Mouse (Mus musculus) testis, postnatal 14 days (tissue): Measurements from ENCODE around the gene Cdt1.

Experiments used
- DNase-seq: peaks from one replicate; pipeline ENCODE4 v3.0.0; 2021; ENCODE audit warnings: low spot score

Cdt1 gene

DNA sequence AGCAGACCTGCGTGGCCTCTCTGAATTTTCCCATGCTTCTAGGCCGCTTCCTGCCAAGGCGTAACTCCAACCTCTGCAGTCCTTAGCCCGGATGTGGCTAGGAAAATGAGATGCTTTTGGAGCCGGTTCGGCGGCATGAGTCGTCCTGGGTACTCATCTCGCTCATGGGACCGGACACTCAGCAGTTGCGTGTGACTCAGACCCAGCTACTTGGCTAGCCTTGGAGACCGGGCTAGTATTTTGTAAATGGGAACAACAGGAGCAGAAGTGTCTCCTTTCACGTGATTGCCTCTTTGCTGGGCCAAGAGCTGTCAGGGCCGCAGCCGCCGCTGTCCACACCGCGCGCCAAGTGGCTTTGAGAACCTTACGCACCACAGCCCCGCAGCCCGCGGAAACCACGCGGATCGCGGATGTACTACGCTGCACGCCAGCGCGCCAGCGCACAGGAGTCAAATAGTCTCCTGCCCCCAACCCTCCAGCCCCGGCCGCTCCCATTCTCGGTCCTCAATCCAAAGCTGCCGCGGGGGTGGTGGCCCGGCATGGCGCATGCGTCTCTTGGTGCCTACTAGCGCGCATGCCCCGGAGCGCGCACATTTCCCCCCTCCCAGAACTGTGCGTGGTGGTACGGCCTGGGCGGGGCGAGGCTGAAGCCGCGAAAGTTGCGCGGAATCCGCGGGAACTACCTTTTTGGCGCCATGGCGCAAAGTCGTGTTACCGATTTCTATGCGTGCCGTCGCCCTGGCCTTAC is at the start of gene Cdt1:
Cdt1 (plus strand) TSS at position 655 of the 748 bp plus-strand sequence.
- DNase-seq = peak; percentile 92

DNA sequence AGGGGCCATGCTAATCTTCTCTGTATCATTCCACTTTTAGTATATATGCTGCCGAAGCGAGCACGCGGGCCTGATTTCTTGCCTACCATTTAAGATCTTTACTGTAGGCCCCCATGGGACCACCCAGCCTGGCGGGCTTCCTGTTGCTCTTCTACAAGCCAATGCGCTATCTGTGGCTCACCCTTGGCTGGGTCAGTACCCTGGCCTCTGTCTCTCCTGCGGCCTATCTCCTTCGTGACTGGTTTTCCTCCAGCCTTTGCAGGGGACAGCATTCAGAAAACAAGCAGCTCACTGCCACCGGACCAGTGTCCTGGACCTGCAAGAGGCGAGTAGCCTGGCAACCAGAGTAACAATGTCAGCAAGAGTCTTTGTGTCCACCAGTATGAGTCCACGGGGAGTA is 47.2 kb upstream of the Cdt1 start:
- no peak for DNase-seq

DNA sequence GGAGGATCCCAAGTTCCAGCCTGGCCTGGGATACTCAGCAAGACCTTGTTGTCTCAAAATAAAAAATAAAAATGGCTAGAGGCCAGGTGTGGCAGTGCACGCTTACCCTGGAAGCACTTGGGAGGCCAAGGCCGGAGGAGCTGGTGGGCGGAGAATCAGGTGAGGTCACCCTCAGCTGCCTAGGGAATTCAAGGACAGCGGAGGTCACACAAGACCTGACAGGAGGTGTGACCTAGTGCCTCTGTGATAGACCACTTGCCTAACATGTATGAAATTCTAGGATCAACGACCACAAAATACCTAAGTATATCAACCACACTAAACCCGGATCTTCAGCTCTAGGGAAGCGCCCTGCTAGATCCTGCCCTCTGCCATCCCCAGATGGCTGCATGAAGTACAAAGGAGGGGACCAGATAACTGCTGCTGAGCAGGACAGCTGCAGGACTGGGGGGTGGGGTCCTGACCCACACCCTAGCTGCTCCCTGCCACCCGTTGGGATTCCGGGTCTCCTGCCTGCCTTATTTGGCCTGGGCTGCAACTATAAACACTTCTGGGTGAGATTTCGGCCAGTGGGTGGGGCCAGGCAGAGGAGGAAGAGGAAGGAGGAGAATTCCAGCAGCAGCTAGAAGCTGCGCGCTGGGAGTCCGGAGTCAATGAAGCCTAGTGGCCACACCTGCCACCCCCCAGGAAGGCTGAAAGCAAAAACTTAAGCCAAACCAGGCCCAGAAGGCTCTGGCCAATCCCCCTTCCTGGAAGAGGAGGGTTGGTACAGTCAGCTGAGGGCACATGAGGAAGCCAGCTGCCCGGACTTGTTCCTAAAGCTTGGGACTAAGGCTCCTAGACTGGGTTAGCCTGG is 44.8 kb upstream of the Cdt1 start:
- no peak for DNase-seq

DNA sequence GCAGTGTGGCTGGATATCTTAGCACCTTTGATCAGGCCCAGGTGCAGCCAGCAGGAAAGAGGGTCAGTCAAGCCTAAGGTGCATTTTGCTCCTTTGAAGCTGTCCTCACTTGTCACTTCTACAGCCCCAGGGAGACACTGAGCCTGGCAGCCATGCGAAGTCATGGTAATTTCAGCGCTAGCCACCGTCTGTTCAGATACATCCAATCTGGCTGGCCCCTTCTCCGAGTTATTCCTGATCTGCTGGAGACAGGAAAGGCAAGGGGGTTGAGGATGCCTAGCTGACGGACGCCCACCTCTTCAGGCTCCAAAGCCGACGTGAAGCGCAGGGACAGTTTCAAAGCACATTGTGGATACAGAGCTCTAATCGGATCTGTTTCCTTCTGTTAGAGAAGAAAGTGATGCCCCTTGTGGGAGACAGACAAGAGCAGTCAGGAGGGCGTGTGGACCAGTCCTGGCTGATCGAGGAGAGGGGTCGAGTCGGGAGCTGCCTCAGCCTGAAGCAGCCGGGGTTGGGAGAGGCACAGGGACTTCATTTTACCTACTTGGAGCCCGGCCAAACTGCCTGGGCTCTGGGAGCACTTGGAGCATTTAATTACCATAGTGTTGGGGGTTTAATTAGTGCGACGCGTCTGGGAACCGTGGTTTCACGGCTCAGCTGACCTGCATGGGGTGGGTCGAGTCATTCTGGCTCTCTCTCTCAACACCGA is 44.0 kb upstream of the Cdt1 start:
- DNase-seq = no peak

DNA sequence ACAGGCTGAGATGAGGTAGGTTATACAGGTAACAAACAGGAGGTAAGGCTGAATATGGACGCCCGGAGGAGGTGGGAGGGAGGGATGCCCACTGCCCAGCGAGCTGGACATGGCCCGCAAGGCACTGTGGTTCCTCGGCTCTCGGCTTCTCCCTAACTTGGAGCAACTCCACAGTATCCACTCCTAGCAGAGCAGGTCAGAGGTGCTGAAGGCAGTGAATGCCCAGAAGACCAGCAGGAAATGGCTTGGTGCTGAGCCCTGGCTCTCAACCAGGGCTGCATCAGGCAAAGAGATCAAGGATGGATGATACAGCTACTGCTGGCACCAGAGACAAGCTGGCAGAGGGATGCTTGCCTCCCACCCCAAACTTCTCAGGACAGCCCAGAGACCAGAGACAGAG is 43.3 kb upstream of the Cdt1 start:
- DNase-seq = no peak

DNA sequence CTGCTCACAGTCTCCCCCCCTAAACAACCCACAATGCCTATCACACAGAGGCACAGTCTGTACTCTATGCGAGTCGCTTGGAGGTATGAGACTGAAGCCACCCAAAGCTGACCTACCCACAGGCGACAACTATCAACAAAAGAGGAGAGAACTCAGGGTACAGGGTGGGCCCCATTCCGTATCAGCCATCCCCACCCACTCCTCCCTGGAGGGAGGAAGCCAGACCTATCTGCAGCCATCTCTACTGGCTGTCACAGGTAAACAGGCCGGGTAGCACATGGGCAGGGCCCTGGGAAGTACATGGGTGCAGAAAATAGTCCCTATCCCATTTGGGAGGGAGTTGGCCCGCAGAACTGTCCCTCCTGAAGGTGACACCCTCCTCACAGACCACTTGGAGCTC is 42.8 kb upstream of the Cdt1 start:
- no peak for DNase-seq

DNA sequence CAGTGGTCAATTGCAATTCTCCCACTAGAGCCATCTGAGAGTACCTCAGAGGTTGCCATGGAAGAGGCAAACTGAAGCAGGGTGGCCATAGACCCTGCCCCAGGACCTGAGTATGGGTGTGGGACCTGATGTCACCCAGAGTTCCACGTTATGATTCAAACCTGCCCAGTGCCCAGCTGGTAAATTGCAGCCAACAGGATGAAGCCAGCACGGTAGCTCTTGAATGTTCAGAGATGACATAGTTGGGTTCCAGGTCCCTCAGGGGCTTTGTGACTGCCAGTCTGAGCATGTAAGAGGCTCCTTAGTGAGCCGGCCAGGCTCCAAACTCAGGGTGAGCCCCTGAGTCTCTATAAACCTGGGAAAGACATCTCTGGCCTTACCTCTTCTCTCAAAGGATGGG is 41.7 kb upstream of the Cdt1 start:
- no peak for DNase-seq

DNA sequence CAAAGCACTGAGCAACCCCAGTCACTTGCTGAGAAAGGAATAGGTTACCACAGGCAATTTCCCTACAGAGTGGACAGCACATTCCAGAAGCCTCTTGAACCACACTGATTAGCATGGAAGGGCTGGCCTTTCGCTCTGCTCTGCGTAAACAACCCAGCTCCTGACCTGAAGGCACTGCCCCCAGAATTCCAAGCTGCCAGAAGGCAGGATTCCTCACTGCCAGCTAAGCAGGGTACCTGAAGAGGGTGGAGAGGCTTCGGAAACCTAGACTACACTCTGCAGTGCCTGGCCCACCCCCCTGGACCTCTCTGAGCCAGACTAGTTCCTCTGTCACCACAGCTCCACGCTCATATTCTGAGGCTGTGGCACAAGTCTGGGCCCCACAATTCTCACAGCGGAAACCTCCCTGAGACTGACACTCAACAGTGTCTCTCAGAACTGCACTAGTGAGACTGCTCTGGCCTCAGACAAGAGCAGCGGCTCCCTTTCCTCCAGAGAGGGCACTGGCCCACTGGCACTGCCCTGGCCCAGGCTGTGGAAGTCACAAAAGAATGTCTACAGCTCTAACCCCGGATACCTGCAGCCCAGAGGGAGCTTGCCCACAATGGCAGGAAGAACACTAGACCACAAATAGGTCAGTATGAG is 41.2 kb upstream of the Cdt1 start:
- no peak for DNase-seq

DNA sequence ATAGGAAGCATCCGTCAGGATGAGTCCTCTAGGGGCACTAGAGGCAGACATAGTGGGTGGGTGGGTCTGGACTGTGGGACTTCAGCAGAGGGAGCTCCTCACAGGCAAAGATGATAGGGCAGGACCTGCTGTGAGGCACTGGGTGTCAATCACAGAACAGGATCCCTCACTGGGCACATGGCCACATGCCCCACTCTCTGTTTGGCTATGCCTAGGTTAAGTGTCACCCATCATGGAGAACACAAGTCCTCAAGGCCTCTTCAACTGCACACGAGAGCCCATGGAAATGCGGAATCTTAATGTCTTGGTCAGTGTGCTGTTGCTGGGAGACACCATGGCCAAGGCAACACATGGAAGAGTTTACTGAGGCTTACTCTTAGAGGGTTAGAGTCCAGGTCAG is 39.9 kb upstream of the Cdt1 start:
- no peak for DNase-seq

DNA sequence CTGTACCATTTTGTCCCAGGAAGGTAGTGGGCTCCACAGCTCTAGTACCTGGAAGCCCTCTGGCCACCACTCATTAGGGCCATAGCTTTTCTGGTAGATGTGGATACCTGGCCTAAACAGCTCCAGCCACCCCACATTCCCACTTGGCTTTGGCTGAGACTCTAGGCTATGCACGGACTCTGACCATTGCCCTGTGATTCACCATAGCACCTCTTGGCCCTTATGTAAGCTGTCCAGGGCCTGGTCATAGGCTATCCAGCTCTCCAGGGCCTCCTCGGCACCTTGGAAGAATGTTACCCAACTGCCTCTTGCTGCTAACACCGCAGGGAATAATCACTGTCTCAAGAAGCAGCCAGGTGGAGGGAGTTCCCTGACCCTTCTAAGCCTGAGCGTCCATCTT is 38.7 kb upstream of the Cdt1 start:
- DNase-seq = no peak

DNA sequence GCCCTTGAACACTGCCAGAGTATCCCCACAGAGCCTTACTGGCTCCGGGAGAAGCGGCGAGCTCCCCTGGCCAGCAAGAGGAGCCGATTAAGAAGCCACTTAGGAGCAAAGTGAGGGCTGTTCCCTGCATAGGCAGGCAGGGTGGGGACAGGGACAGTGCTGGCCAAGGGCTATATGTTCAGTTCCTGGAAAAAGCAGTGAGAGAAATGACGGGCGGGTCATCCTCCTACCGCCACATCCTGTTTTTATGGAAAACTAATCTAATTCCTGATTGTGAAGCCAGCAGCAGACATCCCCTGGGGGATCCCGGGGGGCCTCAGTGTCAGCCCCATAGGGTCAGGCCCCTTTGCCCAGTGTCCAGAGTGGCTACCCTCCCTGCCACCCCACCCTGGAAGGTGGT is 36.5 kb upstream of the Cdt1 start:
- DNase-seq = no peak

DNA sequence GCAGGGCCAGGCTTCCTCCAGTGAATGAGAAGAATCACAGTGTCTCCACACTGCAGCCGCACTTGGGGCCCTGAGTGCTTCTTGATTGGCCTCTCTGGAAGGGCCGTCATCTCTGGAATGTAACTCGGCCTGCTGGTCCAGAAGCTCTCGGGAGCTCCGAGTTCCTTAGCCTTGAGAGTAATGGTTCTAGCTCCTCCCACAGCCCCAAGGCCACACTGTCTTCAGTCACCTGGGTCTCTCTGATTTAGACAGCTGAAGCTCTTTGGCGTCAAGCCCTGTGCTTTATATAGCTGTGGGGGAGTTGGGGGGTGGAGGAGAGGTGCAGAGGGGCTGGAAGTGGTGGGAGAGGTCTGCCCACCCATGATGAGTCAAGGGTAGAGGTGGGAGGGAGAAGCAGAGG is 30.8 kb upstream of the Cdt1 start:
- peak; percentile 87 for DNase-seq

DNA sequence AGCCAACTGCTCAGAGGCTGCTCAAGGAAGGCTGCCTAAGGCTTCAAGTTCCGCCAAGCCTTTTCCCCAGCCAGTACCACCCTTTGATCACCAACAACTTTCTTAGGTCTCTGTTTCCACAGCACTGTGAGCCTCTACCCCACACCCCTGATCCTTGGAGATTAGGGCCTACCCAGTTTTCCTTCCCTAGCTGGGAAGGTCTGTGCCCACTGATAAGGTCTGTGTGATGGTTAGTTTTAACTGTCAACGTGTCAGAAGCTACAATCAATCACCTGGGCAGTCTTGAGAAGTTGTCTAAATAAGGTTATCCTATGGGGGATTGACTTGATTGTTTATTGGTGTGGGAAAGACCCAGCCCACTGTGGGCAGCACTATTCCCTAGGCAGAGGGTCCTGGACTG is 30.0 kb upstream of the Cdt1 start:
- DNase-seq = no peak

DNA sequence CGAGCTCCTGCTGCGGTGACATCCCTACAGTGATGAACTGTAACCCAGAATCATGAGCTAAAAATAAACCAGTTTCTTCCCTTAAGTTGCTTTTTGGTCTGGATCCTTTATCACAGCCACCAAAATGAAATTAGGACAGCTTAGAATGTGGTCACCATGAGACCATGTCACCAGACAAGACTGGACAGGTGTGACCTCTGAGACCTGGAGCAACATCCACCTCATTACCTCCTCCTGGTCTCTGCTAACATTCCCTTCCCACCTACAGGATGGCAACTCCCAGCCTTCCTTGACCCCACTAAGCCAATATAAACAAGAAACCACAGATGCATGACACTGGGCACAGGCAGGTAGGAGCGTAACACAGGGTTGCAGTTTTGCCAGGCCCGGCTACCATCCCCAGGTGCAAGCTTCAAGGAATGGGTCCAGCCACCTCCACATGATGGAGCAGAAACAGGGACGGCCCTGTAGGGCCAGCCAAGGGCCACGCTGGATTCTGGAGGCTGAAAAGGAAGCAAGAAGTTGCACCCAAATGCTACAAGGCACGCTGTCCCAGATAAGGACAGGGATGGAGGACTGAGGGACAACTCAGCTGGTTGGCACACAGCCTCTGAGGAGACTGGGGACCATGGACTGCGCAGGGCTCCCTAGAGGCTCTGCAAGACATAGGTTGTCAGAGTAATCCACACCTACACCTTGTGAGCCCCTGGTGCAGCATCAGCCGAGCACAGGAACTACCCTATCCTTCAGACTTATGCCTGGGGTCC is 29.3 kb upstream of the Cdt1 start:
- no peak for DNase-seq

DNA sequence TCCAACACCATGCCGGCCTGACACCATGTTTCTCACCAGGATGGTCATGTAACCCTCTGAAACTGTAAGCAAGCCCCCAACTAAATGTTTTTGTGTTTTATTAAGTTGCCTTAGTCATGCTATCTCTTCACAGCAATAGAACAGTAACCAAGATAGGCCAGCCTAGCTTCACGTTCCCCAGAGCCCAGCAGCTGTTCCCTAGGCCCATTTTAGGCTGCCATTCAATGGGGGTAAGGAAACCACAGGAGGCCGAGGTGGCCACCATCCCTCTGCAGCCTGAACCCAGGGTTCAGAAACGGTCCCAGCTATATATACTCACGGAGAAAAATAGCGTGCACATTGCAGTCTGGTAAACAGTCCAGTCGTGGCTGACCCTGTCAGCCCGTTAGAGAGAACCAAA is 23.7 kb upstream of the Cdt1 start:
- no peak for DNase-seq

DNA sequence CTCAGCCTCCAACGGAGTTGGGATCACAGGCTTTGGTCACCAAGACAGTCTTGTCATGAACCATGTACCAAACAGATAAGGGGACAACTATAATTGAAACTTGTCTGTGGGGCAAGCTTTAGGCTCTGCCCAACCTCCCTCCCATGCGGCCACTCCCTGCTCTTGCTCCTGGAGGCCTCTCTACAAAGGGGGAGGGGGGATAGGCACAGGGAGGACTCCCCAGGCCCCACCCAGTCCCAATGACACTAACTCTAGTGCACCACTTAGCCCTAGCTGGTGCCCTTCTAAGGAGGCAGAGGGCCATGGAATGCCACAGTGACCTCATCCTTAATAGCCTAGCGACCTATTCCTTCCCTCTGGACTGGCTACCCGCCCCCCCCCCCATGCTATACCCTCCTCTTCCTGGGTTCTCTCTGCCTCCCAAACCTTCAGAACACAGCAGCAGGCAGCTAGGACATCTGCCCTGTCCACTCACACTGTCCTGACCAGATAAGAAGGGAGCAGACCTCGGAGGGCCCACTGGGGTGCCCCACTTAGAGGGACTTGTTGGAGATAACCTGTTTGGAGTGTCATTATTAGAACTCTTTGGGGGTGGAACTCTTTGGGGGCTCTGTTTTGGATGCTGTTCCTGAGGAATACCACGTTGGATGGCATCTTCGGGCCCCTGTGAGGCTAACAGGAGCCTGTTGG is 21.6 kb upstream of the Cdt1 start:
- DNase-seq = no peak

DNA sequence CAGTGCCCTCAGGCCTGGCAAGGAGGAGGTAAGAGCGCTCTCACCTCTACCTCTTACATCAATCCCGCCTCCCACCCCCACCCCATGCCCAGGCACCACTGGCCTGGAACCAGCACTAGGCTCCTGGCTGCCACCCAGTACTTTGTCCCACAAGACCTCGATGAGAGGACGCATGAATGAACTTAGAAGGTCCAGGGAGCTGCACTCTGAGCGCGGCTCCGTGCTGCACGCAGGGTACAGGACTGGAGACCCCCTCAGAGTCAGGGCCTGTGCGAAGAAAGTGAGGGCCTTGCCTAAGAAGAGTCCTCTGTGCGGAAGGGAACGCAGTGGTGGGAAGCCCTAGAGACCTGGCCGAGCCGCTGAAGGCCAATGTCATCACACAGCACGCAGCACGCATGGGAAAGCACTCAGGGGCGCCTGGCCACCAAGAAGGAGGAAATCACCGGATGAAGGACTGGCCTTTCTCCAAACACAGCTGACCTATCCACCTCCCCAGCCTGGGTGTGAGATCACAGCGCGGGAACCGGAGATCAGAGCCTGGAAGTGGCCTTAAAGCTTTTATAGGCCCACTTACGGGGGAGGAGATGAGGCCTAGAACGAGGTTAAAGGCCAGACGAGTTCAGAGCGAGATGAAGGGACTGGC is 20.9 kb upstream of the Cdt1 start:
- peak; percentile 24 for DNase-seq

DNA sequence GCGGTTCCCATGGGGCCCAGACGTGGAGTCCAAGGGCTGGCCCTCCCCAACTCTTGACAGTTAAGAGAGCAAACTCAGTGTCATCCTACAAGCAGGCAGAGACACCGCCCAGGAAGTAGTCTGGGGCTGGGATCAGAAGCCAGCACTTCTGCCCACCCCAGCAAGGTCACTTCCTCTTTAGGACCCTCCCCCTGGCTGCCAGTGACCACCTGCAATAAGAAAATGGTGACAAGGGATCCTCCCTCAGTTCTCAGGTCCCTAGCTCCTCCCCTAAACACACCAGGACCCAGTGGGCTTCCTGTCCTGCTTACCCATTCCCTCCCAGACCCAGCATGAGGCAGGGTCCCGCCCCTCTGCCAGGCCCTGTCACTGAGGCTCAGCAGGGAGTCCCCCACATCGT is 20.0 kb upstream of the Cdt1 start:
- peak; percentile 11 for DNase-seq

DNA sequence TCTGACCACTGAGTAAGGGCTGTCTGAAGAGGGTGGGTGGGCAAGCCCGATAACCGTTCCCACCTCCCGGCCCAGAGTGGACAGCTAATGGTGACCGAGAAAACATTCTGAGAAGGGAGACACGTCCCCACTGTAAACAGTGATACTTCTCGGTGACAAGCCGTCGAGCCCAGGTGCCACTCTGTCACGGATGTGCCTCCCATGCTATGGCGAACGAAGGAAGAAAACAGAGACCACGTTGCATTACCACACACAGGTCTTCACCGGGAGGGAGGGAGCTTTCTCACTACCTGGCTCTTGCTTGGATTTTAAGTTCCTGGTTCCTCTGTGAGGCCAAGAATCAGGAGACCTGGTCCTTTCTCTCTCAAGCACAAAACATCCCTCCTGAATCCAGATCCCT is 19.5 kb upstream of the Cdt1 start:
- DNase-seq = no peak

DNA sequence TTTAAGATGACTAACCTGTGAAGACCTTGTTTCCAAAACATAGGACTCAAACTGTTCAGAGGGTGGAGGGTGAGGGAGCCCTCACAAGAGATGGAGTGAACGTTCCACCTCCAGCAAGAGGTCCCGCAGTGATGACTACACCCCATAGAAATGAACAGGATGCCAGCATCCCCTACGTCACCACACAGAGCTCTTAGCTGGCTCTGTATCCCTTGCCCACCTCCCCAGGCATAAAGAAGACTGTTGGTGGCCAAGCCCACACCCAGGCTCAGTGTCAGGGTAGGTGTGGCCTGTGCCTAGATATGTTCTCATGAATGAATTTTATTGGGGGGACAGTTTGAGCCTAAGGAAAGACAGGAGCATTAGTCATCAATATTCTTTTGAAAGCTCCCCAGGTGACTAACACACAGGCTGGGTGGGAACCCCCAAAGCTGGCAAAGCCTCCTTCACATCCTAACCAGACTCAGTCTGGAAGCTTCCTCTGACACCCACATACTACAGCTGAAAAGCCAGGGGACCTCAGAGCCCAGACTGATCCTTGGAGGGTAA is 18.9 kb upstream of the Cdt1 start:
- no peak for DNase-seq
